Mouse (Mus musculus) large intestine, adult 2 months (tissue): ENCODE data around the gene Armc7. TPM values are rescaled to one million over a fixed set of nuclear protein-coding genes. Genes with fewer than 3 reads are reported as not detected.
A peak's percentile ranks its signal among the peaks of the same experiment; 100 is the strongest.
"Not testable (repeated sequence)": the region's sequence is repeated elsewhere in the genome, so short reads cannot be mapped to it uniquely, and the experiment has no call there.

ENCODE experiments used
- DNase-seq: peaks from one replicate; pipeline ENCODE4 v3.0.0-alpha.2; 2012; ENCODE audit warnings: low read depth, low spot score
- WGBS: fragments of 180-500 bp; shearing (Covaris S2); methylation state at CpG from one replicate; pipeline ENCODE4 v1.1.7; 2018; 5-methylcytosine and 5-hydroxymethylcytosine counted together
- polyA plus RNA-seq: library from polyadenylated mRNA; depleted of rRNA; stranded (reverse); fragments of >200 nt; gene quantifications from 2 replicates; pipeline ENCODE4 v1.2.3, GENCODE M21; 2012; rRNA removed

Armc7 gene
- polyA plus RNA-seq, 1 experiment, result 8.0 TPM

- no peak for DNase-seq
- WGBS, result 61% methylated on average over 9 of the region's 9 CpGs
Measured at GRCm38 (mm10) chr11:115518693-115519092, 43.2 kb downstream of the Armc7 start.

- DNase-seq, result no peak
- WGBS, result 87% methylated on average over 3 of the region's 3 CpGs
Measured at GRCm38 (mm10) chr11:115519581-115519980, 44.1 kb downstream of the Armc7 start.

GRCm38 (mm10) chr11:115520218-115520617 lies 44.8 kb downstream of the Armc7 start:
- no peak for DNase-seq
- WGBS, result 87% methylated on average over 2 of the region's 2 CpGs

- DNase-seq, result no peak
- 70% methylated on average over 4 of the region's 4 CpGs for WGBS
Measured at GRCm38 (mm10) chr11:115521080-115521479, 45.6 kb downstream of the Armc7 start.

GRCm38 (mm10) chr11:115522238-115522637 lies 46.8 kb downstream of the Armc7 start:
- DNase-seq, result no peak
- 78% methylated on average over 2 of the region's 2 CpGs for WGBS

- WGBS, result 63% methylated on average over 2 of the region's 2 CpGs
Measured at GRCm38 (mm10) chr11:115522703-115523102, 47.2 kb downstream of the Armc7 start.

GRCm38 (mm10) chr11:115526446-115526845 lies 51.0 kb downstream of the Armc7 start:
- not testable (repeated sequence) for DNase-seq
- WGBS, result 67% methylated on average over 3 of the region's 3 CpGs

More at GRCm38 (mm10) chr11:115522703-115523102, 47.2 kb downstream of the Armc7 start:
- DNase-seq, result no peak

GRCm38 (mm10) chr11:115534759-115535371 lies 59.4 kb downstream of the Armc7 start:
- DNase-seq, result no peak
- 1% methylated on average over 11 of the region's 11 CpGs for WGBS

GRCm38 (mm10) chr11:115535401-115536037 lies 60.1 kb downstream of the Armc7 start:
- under 1% methylated on average over 77 of the region's 84 CpGs for WGBS
- no peak for DNase-seq

- peak; percentile 66 for DNase-seq
- WGBS, result 2% methylated on average over 69 of the region's 70 CpGs
Measured at GRCm38 (mm10) chr11:115536038-115536681, 60.7 kb downstream of the Armc7 start, which contains the start of gene Sumo2. Sumo2 (minus strand) TSS chr11:115536276.

- 91% methylated on average over 10 of the region's 10 CpGs for WGBS
- DNase-seq, result no peak
Measured at GRCm38 (mm10) chr11:115536856-115537568, 61.5 kb downstream of the Armc7 start.

- no peak for DNase-seq
- WGBS, result 56% methylated on average over 2 of the region's 2 CpGs
Measured at GRCm38 (mm10) chr11:115538045-115538444, 62.6 kb downstream of the Armc7 start.

Other genes with a start within 250 kb of the Armc7 start
- 0.04 TPM in 2 replicates for gene Grin2c, start 208.4 kb upstream of the Armc7 start, polyA plus RNA-seq
- gene Fdxr, start 198.6 kb upstream of the Armc7 start, polyA plus RNA-seq, result 10.0 and 11.8 TPM in 2 replicates
- 0.51 and 0.53 TPM in 2 replicates for gene Fads6, start 178.0 kb upstream of the Armc7 start, polyA plus RNA-seq
- gene Otop2, start 168.5 kb upstream of the Armc7 start, polyA plus RNA-seq, result 0.05 and 0.63 TPM in 2 replicates
- gene Ush1g, start 153.6 kb upstream of the Armc7 start, polyA plus RNA-seq, result 0.02 and 0.11 TPM in 2 replicates
- gene Otop3, start 140.9 kb upstream of the Armc7 start, polyA plus RNA-seq, result 0.06 and 0.12 TPM in 2 replicates
- 25.7 and 34.6 TPM in 2 replicates for gene Hid1, start 107.9 kb upstream of the Armc7 start, polyA plus RNA-seq
- 4.0 and 4.2 TPM in 2 replicates for gene Cdr2l, start 93.8 kb upstream of the Armc7 start, polyA plus RNA-seq
- 77.6 and 92.0 TPM in 2 replicates for gene Mrpl58, start 71.9 kb upstream of the Armc7 start, polyA plus RNA-seq
- gene Atp5h, start 55.7 kb upstream of the Armc7 start, polyA plus RNA-seq, result 177 and 188 TPM in 2 replicates
- 24.2 and 29.0 TPM in 2 replicates for gene Kctd2, start 55.5 kb upstream of the Armc7 start, polyA plus RNA-seq
- 0.86 and 1.9 TPM in 2 replicates for gene Trim80, start 35.1 kb upstream of the Armc7 start, polyA plus RNA-seq
- 74.5 and 172 TPM in 2 replicates for gene Slc16a5, start 13.2 kb upstream of the Armc7 start, polyA plus RNA-seq
- gene Nt5c, start 16.2 kb downstream of the Armc7 start, polyA plus RNA-seq, result 144 and 157 TPM in 2 replicates
- 503 and 505 TPM in 2 replicates for gene Jpt1, start 38.7 kb downstream of the Armc7 start, polyA plus RNA-seq
- 45.3 and 50.3 TPM in 2 replicates for gene Sumo2, start 60.6 kb downstream of the Armc7 start, polyA plus RNA-seq
- 53.3 and 56.6 TPM in 2 replicates for gene Nup85, start 88.8 kb downstream of the Armc7 start, polyA plus RNA-seq
- gene Mrps7, start 128.3 kb downstream of the Armc7 start, polyA plus RNA-seq, result 31.4 and 33.2 TPM in 2 replicates
- gene Gga3, start 128.4 kb downstream of the Armc7 start, polyA plus RNA-seq, result 16.2 and 20.9 TPM in 2 replicates
- gene Mif4gd, start 137.3 kb downstream of the Armc7 start, polyA plus RNA-seq, result 112 and 114 TPM in 2 replicates
- gene Slc25a19, start 152.6 kb downstream of the Armc7 start, polyA plus RNA-seq, result 30.4 and 36.8 TPM in 2 replicates
- gene Grb2, start 232.9 kb downstream of the Armc7 start, polyA plus RNA-seq, result 38.7 and 43.6 TPM in 2 replicates